Mouse (Mus musculus) neural tube, embryonic 15.5 days (tissue): ENCODE data around the gene Sept4. TPM values are rescaled to one million over a fixed set of nuclear protein-coding genes. Genes with fewer than 3 reads are reported as not detected.

Experiments
- ATAC-seq: fragments of 200-750 bp; cut with Nextera tagmentation; 2 replicates; pipeline ENCODE4 v1.8.0; 2017; ENCODE audit warnings: mild to moderate bottlenecking, moderate TSS enrichment, moderate library complexity; ENCODE audit not compliant: low FRiP score
- H3K27ac ChIP-seq: fragments of 300-500 bp; sonication (generic); replicated peaks from 2 replicates; pipeline ENCODE4 v1.5.1; 2015; ENCODE audit warnings: mild to moderate bottlenecking, inconsistent platforms
- H3K27me3 ChIP-seq: fragments of 300-500 bp; sonication (generic); replicated peaks from 2 replicates; pipeline ENCODE4 v1.6.1; 2015; ENCODE audit warnings: inconsistent platforms
- H3K36me3 ChIP-seq: fragments of 300-500 bp; sonication (generic); 2 replicates; pipeline ENCODE4 v1.6.1; 2015; ENCODE audit warnings: inconsistent platforms
- H3K4me1 ChIP-seq: fragments of 300-500 bp; sonication (generic); 2 replicates; pipeline ENCODE4 v1.6.1; 2015; ENCODE audit warnings: inconsistent platforms
- H3K4me2 ChIP-seq: fragments of 300-500 bp; sonication (generic); 2 replicates; pipeline ENCODE4 v1.6.1; 2015; ENCODE audit warnings: inconsistent platforms, mild to moderate bottlenecking, moderate library complexity
- H3K4me3 ChIP-seq: fragments of 300-500 bp; sonication (generic); replicated peaks from 2 replicates; pipeline ENCODE4 v1.5.1; 2015; ENCODE audit warnings: mild to moderate bottlenecking, inconsistent platforms
- H3K9ac ChIP-seq: fragments of 300-500 bp; sonication (generic); replicated peaks from 2 replicates; pipeline ENCODE4 v1.6.1; 2015; ENCODE audit warnings: mild to moderate bottlenecking, inconsistent platforms
- H3K9me3 ChIP-seq: fragments of 300-500 bp; sonication (generic); replicated peaks from 2 replicates; pipeline ENCODE4 v1.6.1; 2016; ENCODE audit warnings: inconsistent platforms
- WGBS: fragments of 180-500 bp; shearing (Covaris S2); methylation state at CpG from one replicate; pipeline ENCODE4 v1.1.7; 2015; ENCODE audit warnings: mixed read lengths; 5-methylcytosine and 5-hydroxymethylcytosine counted together
- polyA plus RNA-seq: library from polyadenylated mRNA; unstranded; fragments of >200 nt; fragmentation: Nextera tagmentation; extraction: Ambion mirVana; gene quantifications from 2 replicates; pipeline ENCODE4 v1.2.1, GENCODE M21; 2015

Gene Sept4
- polyA plus RNA-seq, 1 experiment from 2014 or later: 34.6 TPM

DNA sequence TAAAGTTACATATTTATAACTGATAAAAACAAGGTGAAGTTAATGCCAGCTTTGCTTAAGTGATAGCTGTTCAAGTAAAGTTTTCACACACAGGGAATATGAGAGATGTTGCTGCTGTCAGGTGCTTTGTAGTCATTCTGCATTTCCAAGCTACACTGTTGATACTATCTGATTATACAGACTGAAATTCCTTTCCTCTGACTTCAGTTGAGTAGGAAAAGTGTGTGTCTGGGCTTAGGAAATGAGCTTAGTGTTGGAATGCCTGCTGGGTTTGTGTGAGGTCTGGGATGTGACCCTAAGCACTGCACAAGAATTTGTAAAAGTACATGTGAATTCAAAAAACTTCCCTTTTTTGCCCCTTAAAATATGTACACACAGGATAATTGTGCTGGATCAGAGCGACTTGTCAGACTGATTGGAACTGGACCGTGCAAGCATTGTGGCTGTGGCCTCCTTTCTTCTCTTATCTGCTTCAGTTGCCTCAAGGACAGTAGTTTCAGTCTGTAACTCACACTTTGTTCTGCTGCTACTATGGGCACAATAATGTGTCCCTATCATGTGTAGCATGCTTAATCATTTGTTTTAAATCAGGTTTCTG, 13.5 kb upstream of the Sept4 start:
- Histone ChIP-seq H3K27me3 (no peaks in the 10 kb centered on the region), H3K4me1 (no peaks in the 10 kb centered on the region), H3K27ac (no peak overlapping the region), H3K4me3 (no peak overlapping the region), H3K9ac (no peak overlapping the region), H3K9me3 (no peaks in the 10 kb centered on the region), H3K36me3 (no peaks in the 10 kb centered on the region), H3K4me2 (no peak overlapping the region)
- no peak for ATAC-seq
- WGBS: 73% methylated on average over 2 of the region's 2 CpGs

DNA sequence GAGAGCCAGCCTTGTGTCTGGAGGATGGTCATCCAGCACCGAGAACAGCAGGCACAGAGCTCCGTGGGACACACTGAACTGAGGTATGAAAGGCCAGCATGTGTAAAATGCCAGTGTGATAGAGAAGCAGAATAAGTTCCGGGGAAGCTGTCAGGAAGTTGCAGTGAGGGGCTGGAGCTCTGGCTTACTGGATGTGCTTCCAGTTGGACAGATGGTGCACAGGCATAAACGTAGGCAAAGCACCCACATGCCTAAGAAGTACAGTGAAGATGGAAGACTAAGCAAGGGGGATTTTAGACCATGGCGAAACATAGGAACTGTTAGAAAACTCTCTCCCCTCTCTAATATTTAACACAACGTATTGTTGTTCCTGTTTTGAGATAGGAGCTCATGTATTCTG, 7.5 kb upstream of the Sept4 start:
- Histone ChIP-seq H3K4me2 (no peak overlapping the region), H3K27me3 (no peaks in the 10 kb centered on the region), H3K36me3 (no peaks in the 10 kb centered on the region), H3K4me1 (no peaks in the 10 kb centered on the region), H3K27ac (no peak overlapping the region), H3K9ac (no peak overlapping the region), H3K9me3 (no peaks in the 10 kb centered on the region), H3K4me3 (no peak overlapping the region)
- no peak for ATAC-seq
- 85% methylated on average over 6 of the region's 6 CpGs for WGBS

DNA sequence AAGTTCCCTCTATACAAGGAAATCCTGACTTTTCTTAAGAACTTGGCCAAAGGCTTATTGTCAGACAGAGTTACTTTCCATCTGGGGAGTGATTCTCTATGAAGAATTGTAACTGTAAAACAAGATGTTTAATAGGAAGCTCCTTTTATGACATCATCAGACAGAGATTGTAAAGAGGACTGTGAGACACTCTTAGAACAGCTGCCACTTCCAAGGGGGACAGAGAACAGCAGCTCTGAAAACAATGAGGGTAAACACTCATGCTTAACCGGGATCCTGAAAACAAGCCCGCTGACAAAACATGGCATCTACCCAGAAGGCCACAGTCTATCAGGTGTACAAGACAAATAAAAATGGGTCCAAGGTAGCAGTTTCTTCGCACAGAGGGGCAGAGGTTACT, 2.2 kb upstream of the Sept4 start, which contains the start of gene Gm11492:
Gm11492 (plus strand) TSS at position 153 of the 400 bp plus-strand sequence.
- Histone ChIP-seq H3K27ac (no peak within 1 kb of the TSS), H3K36me3 (no peaks in the 10 kb centered on the region)
- 81% methylated on average over 3 of the region's 3 CpGs for WGBS

DNA sequence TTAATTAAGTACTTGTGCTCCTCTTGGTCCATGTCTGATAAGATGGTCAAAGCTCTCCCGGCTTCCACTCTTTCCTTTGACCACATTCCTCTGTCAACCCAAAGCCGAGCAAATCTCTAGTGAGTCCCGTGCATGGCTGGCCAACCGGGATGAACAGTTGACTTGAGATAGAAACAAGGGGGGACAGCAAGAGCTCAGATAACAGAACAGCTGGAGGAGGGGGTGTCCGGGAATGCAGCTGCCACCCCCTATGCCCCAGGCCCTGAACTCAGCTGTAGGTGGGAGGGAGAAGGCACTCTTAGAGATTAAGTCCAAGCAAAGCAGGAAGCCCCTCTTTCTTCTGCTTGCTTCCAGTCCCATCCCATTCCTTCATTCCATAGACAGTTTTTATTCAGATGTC, 2.0 kb downstream of the Sept4 start:
- Histone ChIP-seq H3K4me1 (no peaks in the 10 kb centered on the region), H3K27me3 (no peaks in the 10 kb centered on the region), H3K9ac (no peak overlapping the region), H3K36me3 (no peaks in the 10 kb centered on the region), H3K27ac (no peak overlapping the region), H3K9me3 (no peaks in the 10 kb centered on the region), H3K4me2 (no peak overlapping the region), H3K4me3 (no peak overlapping the region)
- ATAC-seq: no peak
- WGBS: 85% methylated on average over 5 of the region's 5 CpGs

More for the DNA sequence above, 2.2 kb upstream of the Sept4 start, which contains the start of gene Gm11492:
- Histone ChIP-seq H3K9me3 (no peaks in the 10 kb centered on the region), H3K4me3 (no peak within 1 kb of the TSS), H3K4me1 (no peaks in the 10 kb centered on the region), H3K9ac (no peak within 1 kb of the TSS), H3K4me2 (no peak within 1 kb of the TSS), H3K27me3 (no peaks in the 10 kb centered on the region)
- ATAC-seq: no peak

DNA sequence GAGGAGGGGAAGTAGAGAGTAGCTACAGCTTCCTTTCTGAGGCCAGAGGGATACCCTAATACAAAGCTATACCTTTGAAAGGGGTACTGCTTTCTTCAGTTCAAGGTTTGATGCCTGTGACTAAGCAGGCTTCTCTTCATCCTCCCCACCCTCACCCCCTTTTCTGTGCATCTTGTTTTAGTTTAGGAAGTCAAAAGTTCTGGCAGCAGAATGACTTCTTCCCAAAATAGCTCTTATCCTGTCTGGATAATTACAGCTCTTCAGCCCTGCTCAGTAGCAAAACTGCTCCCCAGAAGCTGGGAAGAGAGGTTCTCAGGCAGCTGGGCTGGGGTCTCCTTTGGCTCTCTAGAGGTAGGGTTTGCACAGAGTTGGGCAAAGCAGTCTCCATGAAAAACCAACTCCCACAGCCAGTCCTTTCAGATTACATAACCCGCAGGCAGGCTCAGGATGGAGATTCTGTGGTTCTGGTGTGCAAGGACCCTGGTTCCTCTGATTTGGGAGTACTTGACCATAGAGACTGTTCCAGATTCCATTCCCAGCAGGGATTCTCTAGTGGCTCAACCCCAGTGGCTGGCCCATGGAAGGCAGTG, 2.8 kb downstream of the Sept4 start:
- Histone ChIP-seq H3K36me3 (no peaks in the 10 kb centered on the region), H3K9ac (no peak overlapping the region), H3K4me1 (no peaks in the 10 kb centered on the region), H3K4me3 (no peak overlapping the region), H3K9me3 (no peaks in the 10 kb centered on the region), H3K27ac (no peak overlapping the region), H3K27me3 (no peaks in the 10 kb centered on the region), H3K4me2 (no peak overlapping the region)
- ATAC-seq: no peak
- WGBS: 96% methylated on average over 1 of the region's 1 CpGs

DNA sequence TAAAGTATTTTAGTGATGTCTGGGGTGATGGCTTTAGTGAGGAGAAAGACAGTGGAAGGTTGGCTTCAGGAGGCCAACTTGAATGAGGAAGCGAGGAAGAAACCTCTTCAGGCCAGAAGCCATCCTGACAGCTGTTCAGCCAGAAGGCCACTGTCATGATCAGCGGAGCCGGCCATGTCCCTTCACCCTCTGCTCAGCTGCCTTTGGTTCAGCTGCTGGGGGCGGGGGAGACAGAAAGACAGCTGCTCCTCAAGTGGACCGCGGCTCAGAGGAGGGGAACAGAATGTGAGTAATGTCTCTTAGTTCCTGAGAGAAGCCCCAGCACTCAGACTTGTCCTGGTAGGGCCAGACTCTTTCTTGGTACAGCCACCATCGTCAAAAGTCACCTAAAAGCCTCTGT, 5.0 kb downstream of the Sept4 start:
- Histone ChIP-seq H3K27me3 (no peaks in the 10 kb centered on the region), H3K27ac (no peak overlapping the region), H3K4me3 (no peak overlapping the region), H3K36me3 (no peaks in the 10 kb centered on the region), H3K4me1 (peaks cover 17% of the 10 kb centered on the region), H3K4me2 (no peak overlapping the region), H3K9ac (no peak overlapping the region), H3K9me3 (no peaks in the 10 kb centered on the region)
- no peak for ATAC-seq
- 75% methylated on average over 7 of the region's 7 CpGs for WGBS

DNA sequence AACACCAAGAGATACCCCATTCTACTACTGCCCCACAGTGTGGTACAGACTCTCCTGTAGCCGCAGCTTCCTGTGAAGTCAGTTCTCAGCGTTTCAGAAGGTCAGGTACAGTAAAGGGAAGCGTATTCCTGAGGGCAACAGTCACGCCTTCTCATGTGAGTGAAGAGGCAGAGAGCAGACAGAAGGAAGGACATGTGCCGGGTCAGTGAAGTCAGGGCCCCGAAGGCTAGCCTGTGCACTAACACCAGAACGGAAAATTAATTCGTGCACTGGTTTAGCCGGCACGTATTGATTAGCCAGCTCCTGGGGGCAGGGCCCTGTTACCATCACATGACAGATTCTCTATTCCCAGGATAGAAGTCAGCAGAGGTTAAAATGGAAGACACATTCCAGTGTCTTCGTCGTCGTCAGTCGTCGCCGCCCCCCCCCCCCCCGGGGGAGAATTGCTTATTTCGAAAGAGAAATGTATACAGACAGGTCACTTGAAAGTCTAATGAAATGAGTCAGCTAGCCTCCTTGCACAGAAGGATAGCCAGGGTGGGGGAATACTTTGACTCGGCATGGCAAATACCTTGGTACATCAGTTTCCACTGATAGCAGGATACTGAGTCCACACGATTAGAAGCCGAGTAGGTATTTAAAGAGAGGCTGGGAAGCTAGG, 5.9 kb downstream of the Sept4 start:
- no peak for ATAC-seq
- 76% methylated on average over 21 of the region's 21 CpGs for WGBS
- H3K4me3 ChIP-seq: no peak overlapping the region
- no peak overlapping the region for H3K4me2 ChIP-seq
- no peaks in the 10 kb centered on the region for H3K9me3 ChIP-seq
- H3K27me3 ChIP-seq: no peaks in the 10 kb centered on the region
- H3K36me3 ChIP-seq: no peaks in the 10 kb centered on the region
- H3K9ac ChIP-seq: no peak overlapping the region
- no peak overlapping the region for H3K27ac ChIP-seq
- peaks cover 23% of the 10 kb centered on the region for H3K4me1 ChIP-seq

DNA sequence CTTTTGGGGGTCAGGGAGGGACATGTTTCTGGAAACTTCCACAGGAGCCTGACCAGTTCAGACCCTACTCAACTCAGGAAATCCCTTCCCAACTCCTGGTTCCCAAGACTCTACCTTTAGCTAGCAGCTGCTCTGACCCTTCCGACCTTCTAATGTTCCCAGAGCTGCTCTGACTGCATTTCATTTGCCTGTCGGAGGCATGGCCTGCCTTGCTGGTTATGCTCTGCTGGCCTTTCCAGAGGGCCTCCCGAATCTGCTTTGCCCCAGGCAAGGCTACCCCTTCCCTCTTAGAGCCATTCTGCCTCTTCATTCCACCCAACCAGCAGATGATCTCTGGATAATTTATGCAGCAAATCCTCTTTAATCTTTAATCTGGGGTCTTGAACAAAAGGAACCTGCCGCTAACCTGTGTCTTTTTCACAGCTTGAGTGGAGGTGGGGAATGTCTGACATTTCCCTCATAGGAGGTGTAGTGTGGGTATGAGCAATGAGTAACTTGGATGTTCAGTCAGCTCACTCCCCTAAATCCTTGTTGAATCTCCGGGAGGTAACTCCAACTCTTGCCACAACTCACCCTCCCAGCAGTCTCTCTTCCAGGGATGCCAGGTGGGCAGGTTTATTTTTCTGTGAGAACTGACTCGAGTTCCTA, 9.0 kb downstream of the Sept4 start:
- H3K9me3 ChIP-seq: no peaks in the 10 kb centered on the region
- H3K4me1 ChIP-seq: peaks cover 23% of the 10 kb centered on the region
- H3K9ac ChIP-seq: peak overlapping the region; percentile 74
- no peak for ATAC-seq
- H3K27me3 ChIP-seq: no peaks in the 10 kb centered on the region
- peak overlapping the region; percentile 66 for H3K4me3 ChIP-seq
- WGBS: 26% methylated on average over 6 of the region's 6 CpGs
- H3K27ac ChIP-seq: peak overlapping the region; percentile 78; the same call in 1 of the 2 replicates
- no peaks in the 10 kb centered on the region for H3K36me3 ChIP-seq
- H3K4me2 ChIP-seq: peak overlapping the region; percentile 95

DNA sequence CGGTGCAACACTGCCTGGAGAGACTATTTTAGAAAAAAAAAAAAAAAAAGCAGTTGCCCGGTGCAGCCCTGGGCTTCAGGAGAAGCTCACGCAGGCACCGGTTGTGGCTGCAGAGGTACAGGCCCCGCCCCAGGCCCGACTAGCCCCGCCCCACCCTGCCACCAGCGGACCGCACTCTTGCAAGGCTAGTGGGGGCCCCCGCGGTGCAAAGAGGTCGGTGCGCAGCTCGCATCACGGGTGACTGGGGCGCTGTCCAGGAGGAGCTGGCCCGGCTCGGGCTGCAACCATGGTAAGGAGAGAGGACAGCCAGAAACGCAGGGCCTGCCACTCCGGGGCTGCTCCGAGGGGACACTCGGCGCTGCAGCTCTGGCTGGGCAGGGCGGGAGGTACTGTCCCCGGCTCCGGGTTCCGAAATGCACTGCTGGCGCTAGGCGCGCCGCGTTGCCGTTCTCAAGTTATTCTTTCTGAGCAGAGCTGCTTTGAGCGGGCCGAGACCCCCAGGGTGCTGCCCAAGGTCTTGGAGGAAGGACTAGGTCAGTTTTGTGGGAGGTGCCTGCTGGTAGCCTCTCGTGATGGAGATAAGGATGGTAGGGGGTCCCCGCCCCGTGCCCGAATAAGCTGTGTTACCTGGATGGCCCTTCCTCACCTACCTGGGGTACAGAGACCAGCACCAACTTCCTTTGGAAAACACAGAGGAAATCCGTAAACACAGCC, 9.7 kb downstream of the Sept4 start:
- peak overlapping the region; percentile 95 for H3K4me2 ChIP-seq
- peaks cover 23% of the 10 kb centered on the region for H3K4me1 ChIP-seq
- H3K36me3 ChIP-seq: no peaks in the 10 kb centered on the region
- peak overlapping the region; percentile 74 for H3K9ac ChIP-seq
- peak; percentile 87 for ATAC-seq
- H3K4me3 ChIP-seq: peak overlapping the region; percentile 66
- peak overlapping the region; percentile 78 for H3K27ac ChIP-seq
- under 1% methylated on average over 40 of the region's 40 CpGs for WGBS
- H3K27me3 ChIP-seq: no peaks in the 10 kb centered on the region
- no peaks in the 10 kb centered on the region for H3K9me3 ChIP-seq

DNA sequence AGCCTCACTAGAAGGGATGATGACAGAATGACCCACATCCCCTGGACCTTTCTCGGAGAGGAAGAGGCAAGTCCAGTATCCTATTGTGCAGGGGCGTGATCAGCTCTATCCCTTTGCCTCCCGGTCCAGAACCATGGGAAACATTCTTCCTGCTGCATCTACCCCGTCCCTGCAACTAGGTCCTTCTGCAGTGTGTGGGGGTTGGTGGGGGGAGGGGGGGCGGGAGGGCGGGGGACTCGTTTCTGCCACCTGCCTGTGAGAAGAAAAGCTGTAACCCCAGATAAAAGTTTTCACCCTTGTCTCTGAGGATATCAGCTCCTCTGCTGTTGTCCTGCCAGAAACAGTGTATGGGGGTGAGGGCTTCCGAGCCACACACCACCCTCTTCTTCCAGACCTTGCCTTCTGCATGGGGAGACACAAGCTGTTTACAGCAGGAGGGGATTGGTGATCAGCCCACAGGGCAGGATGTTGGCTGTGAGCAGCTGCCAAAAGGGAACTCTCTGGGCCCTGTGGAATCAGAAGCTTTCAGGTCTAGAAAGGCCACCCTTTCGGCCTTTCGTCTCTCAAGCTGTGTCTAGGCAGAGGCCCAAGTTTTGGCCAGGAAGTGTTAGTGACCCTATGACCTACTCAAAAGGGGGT, 10.4 kb downstream of the Sept4 start:
- peak overlapping the region; percentile 74 for H3K9ac ChIP-seq
- no peaks in the 10 kb centered on the region for H3K36me3 ChIP-seq
- H3K4me2 ChIP-seq: peak overlapping the region; percentile 95
- ATAC-seq: peak; percentile 64
- peak overlapping the region; percentile 78 for H3K27ac ChIP-seq
- H3K4me3 ChIP-seq: peak overlapping the region; percentile 66
- WGBS: 19% methylated on average over 10 of the region's 10 CpGs
- no peaks in the 10 kb centered on the region for H3K9me3 ChIP-seq
- H3K4me1 ChIP-seq: peaks cover 23% of the 10 kb centered on the region
- H3K27me3 ChIP-seq: no peaks in the 10 kb centered on the region

DNA sequence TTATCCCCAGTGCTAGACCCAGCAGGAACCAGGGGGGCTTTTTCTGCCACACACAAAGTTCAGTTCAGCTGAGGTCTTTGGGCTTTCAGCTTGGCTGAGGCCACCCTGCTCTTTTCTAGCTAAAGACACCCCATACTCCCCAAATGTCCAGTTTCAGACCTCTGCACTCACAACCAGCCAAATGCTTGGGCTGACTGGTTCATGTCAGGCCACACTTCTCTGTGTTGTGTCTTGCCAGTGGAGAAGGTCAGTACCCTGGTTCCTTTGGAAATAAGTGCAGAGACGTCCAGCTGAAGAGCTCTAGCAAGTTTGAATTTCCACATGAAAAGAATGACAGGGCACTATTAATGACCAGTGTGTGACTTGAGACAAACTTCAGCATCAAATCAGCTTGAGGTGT, 11.0 kb downstream of the Sept4 start:
- Histone ChIP-seq H3K9ac (no peak overlapping the region), H3K4me1 (peaks cover 23% of the 10 kb centered on the region), H3K4me2 (peak overlapping the region; percentile 95; the same call in 1 of the 2 replicates), H3K4me3 (no peak overlapping the region), H3K27me3 (no peaks in the 10 kb centered on the region), H3K36me3 (no peaks in the 10 kb centered on the region), H3K9me3 (no peaks in the 10 kb centered on the region), H3K27ac (no peak overlapping the region)
- no peak for ATAC-seq
- WGBS: 28% methylated on average over 1 of the region's 1 CpGs
